Mouse (Mus musculus) fibroblast of lung, adult 2 months (primary cell): ENCODE results near the gene Llgl2.
"Not testable (repeated sequence)": the region's sequence is repeated elsewhere in the genome, so short reads cannot be mapped to it uniquely, and the experiment has no call there.

Experiments
- DNase-seq: peaks from one replicate; pipeline ENCODE4 v3.0.0-alpha.2; 2011; ENCODE audit warnings: low read depth

The Llgl2 gene

DNA sequence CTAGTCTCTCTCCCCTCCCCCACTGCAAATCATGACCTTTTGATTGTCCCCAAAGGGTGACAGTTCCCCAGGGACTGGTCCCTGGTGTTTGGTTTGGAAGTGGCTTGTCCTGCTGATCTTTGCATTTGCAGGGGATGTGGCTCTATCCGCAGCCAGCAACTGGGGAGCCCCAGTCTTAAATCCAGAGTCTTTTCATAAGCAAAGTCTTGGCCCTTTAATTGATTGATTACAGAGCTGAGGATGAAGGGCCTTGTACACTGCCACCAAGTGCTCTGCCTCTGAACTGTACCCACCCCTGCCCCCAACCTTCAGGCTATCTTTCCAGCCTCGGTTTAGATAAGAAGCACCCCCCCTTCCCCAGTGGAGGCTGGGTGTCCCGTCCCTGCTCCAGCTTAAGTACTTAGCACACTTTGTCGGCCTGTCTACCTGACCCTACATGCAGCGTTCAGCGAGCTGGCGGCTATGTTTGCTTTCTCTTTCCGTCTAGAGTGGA is 9.2 kb downstream of the Llgl2 start:
- no peak for DNase-seq

DNA sequence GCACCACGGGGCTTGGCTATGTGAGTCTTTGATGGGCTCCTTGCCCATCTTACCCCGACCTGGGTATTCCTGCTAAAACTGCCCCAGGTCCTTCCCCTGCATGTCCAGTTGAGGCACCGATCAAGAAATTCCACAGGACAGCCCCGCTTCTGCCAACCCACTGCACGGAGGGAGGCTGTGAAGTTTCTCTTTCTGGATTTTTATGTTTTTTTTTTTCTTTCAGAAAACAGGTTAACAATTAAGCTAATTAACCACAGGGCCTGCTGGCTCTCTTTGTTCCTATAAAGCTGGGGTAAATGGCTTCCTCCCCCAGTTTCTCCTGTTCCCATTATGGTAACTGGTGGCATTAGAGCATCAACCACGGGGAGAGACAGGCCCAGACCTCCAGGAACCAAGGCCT is 10.2 kb downstream of the Llgl2 start:
- DNase-seq, result no peak

DNA sequence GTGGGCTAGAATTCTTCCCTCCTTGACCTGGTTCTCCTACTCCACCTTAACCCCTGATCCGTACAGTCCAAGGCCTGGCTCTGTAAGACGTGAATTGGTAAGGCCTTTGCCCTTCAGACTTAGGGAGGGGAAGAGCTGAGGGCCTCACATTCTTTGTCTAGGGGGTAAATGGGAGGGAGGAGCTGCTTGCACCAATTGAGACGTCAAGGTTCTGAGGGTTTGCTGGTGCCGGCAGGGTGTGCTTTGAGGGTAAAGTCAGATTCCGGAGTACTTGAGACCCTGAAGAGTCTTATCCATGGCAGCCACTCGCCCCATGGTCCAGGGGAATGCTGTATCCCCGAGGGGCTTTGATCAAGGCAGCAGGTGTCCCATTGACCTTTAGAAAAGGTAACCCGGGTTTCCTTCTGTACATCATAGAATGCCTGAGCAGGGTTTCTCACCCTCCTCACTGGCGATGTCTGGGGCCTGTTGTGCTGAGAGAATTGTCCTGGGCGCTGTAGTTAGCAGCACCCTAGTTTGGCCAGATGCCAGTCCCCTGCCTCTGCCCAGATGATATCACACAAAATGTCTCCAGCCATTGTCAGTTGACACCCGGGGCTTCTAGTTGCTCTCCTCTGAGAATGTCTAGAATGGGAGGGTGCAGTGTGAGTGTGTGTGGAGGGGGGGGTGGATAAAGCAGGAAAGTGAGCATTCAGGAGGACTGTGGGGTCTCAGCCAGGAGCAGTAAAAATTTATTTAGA is 13.0 kb downstream of the Llgl2 start:
- DNase-seq, result no peak

- DNase-seq, result no peak
These were observed 13.9 kb downstream of the Llgl2 start for GRCm38 (mm10) chr11:115837606-115838345.

- no peak for DNase-seq
These were observed 15.1 kb downstream of the Llgl2 start for GRCm38 (mm10) chr11:115838895-115839311.

- no peak for DNase-seq
These were observed 15.9 kb downstream of the Llgl2 start for GRCm38 (mm10) chr11:115839732-115840131.

- DNase-seq, result no peak
These were observed 17.2 kb downstream of the Llgl2 start for GRCm38 (mm10) chr11:115841044-115841443.

GRCm38 (mm10) chr11:115841961-115842550 is 18.2 kb downstream of the Llgl2 start:
- no peak for DNase-seq

DNA sequence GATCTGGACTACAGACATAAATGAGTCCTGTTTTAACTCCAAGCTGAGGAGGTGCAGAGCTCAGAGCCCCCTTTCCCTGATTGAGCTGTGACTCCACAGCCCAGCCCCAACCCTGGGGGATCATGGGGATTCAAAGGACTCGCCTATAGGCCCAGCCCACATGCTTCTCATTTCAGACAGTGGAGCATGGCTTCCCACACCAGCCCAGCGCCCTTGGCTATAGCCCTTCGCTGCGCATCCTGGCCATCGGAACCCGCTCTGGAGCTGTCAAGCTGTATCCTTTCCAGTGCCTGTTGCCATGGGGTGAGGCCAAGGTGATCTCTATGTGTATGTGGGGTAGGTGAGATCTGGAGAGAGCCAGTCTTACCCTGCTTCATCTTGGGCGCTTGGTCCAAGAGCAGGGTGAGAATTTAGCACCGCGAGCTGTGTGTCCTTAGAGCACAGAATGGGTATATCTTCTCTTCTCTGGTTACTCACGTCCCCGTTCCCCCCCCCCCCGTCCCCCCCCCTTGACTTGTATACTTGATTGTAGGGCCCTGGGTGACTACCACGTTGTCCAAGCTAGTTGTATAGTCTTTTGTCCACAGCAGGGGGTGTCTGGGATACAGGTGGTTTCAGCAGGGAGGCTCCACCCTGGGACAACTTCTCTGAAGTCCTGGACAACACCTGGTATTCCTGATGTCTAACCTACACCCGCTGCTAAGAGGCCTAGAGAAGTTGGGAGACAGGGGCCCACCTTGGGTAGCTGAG is 19.5 kb downstream of the Llgl2 start:
- DNase-seq, result no peak

DNA sequence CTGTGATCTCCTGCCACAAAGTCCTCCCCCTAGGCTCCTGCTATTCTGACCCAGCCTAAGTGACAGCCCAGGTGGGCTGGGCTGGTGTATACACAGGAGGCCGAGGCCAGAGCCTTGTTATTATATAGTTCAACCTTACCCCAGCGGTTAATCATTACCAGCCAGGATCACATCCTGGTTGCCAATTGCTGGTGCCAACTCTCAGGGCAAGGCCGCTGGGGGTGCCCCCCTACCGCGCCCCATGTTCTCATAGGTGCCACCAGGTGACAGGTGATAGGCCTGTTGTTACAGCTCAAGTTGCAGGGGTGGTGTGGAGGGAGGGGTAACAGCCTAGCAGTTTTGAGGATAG is 20.0 kb downstream of the Llgl2 start:
- no peak for DNase-seq

DNA sequence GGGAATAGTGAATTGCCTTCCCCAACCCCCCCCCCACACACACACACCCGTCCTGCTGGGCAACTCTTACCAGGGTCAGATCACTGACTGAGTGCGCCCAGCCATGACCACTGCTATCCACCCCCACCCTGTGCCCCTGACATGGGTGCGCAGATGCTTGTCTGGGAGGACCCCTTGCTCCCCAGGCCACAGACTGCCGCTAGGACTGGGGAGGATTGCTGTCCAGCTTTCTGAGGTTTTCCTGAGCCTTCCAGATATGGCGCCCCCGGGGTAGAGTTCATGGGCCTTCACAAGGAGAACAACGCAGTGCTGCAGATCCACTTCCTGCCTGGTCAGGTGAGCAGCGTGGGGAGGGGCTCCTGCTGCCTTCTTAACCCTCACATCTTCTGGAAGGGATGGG is 20.4 kb downstream of the Llgl2 start:
- DNase-seq, result no peak

GRCm38 (mm10) chr11:115845819-115846218 is 22.0 kb downstream of the Llgl2 start:
- no peak for DNase-seq

GRCm38 (mm10) chr11:115854674-115855073 is 30.8 kb downstream of the Llgl2 start:
- no peak for DNase-seq

DNA sequence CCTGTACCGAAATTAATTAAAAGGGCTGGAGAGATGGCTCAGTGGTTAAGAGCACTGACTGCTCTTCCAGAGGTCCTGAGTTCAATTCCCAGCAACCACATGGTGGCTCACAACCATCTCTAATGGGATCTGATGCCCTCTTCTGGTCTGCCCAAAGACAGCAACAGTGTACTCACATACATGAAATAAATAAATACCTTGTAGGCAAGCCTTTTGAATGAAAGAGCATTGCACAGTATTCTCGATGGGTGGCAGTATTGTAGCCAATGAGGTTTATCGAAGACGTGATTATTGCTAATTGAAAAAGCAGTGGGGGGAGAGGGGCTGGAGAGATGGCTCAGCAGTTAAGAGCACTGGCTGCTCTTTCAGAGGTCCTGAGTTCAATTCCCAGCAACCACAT is 33.3 kb downstream of the Llgl2 start:
- not testable (repeated sequence) for DNase-seq

DNA sequence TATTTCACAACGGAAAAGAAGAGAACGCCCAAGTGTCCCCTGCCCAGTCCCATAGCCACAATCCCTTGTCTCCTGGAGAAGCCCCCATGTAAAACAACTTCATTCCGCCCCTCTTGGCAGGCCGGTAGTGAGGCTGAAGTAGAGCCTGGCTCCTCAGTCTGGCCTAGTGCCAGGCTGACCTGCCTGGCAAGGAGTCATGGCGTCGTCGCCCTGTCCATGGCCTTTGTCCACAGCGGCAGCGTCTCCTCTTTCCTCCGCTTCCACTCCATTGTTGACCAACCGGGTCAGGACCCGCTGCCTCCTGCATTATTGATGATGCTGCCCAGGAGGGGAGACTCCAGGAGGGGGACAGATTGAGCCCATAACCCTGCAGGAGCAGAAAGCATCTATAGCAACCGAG is 34.1 kb downstream of the Llgl2 start:
- no peak for DNase-seq

GRCm38 (mm10) chr11:115858354-115858753 is 34.5 kb downstream of the Llgl2 start, which contains the start of gene Myo15b:
Gene Myo15b, plus strand, starts transcription at chr11:115858406.
- no peak for DNase-seq

- peak; percentile 40 for DNase-seq
These were observed 35.5 kb downstream of the Llgl2 start for GRCm38 (mm10) chr11:115859143-115859945.

- DNase-seq, result no peak
These were observed 40.0 kb downstream of the Llgl2 start for GRCm38 (mm10) chr11:115863895-115864294.

DNA sequence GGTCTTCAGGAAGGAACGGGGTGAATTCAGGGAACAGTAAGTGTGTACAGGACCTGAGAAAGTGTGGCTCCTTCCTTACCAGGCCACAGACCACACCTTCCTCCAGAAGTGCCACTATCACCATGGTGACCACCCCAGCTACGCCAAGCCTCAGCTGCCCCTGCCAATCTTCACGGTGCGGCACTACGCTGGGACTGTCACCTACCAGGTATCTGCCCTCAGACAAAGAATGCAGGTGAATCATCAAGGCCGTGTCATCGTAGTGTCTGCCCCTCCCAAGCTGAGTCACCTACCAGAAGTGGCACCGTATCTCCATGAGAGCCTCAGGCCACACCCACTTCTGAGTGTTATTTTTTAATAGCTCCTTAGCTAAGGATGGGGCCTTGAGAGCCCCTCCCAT is 45.5 kb downstream of the Llgl2 start:
- DNase-seq, result no peak

GRCm38 (mm10) chr11:115872437-115872836 is 48.6 kb downstream of the Llgl2 start:
- no peak for DNase-seq

- no peak for DNase-seq
These were observed 52.1 kb downstream of the Llgl2 start for GRCm38 (mm10) chr11:115875935-115876334.
